Mouse (Mus musculus) mesoderm, embryonic 11.5 days (tissue): ENCODE measurements at regions not wholly inside any gene's neighbourhood (a gene's known extent, or its start where the extent isn't known, plus 50 kb on each side); places are given as distances from the start of the nearest gene placed in this dataset.

Experiments
- DNase-seq: peaks from one replicate; pipeline ENCODE4 v3.0.0-alpha.2; 2012; ENCODE audit warnings: low read depth, low spot score

DNA sequence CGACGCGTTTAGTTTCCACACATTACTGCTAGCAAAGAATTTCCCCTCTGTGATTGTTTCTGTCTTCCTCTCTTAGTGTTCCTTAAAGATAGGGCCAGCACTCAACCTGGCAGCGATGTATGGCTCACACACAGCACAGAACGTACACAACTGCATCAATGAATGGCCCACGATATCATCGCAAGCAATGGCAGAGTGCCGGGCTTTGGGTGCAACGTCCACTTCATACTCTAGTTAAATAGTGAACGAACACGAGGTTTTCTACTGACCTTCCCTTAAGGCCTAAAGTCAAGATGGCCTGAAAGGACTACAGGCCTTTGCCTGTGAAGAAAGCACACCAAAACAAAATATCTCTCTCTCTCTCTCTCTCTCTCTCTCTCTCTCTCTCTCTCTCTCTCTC is 51.4 kb upstream of the Mpp6 start:
- DNase-seq: no peak

DNA sequence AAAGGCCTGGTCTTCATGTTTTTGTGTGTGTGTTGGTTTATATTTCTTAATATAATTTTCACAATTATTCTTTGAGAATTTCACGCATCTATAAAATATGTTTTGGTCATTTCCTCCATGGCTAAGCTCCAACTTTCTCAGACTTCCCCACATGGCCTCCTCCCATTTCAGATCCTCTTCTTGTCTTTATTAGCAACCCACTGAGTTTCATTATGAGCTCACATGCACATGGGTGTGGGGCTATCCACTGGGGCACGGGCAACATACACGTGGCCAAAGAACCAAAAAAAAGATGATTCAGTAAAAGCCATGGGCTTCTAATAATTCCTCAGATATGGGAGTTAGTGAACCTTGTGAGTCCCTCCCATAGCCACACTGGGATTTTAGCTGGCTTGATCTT is 50.1 kb upstream of the Mpp6 start:
- DNase-seq: no peak
